In genomic region chr8:126863661-126864060, GRCm38 (mm10) we compare ENCODE assay signal across 4 mouse cellular contexts.
DNase-seq lines count a peak whose midpoint lies in the region; TF ChIP-seq lines count a peak whose summit lies in the region.
"Not testable (repeated sequence)": the region's sequence is repeated elsewhere in the genome, so short reads cannot be mapped to it uniquely, and the experiment has no call there.

No protein-coding gene starts in this region.

- H3K4me1 ChIP-seq in bone marrow macrophage, adult 2 months (ENCODE audit: control insufficient read depth, insufficient read depth, low read length), result peaks cover 60% of the 10 kb centered on the region
- H3K4me1 ChIP-seq in brown adipose tissue, adult 24 weeks (ENCODE audit: control insufficient read depth, insufficient read depth, insufficient read length, low read length), result not testable (repeated sequence)

- 23% methylated on average over 1 of the region's 1 CpGs for WGBS in macrophage (ENCODE audit: missing documents)

- not testable (repeated sequence) for TF ChIP-seq CTCF in bone marrow macrophage, adult 2 months (IDR thresholded peaks at IDR 0.05; ENCODE audit: low read depth, low read length)

- not testable (repeated sequence) for H3K79me2 ChIP-seq in macrophage (ENCODE audit: inconsistent target)

- H3K27ac ChIP-seq in bone marrow macrophage, adult 2 months (ENCODE audit: insufficient read depth, low read depth, low read length), result peak overlapping the region; percentile 75
- H3K27ac ChIP-seq in brown adipose tissue, adult 24 weeks (replicated peaks; ENCODE audit: low read depth, low read length), result 0 out of 2 replicates have a peak overlapping the region, but pooled peaks have one; percentile 12
- peak overlapping the region; percentile 100 for H3K27ac ChIP-seq in macrophage

- H3K36me3 ChIP-seq in macrophage (ENCODE audit: inconsistent target), result not testable (repeated sequence)

- not testable (repeated sequence) for TF ChIP-seq POLR2A in bone marrow macrophage, adult 2 months (IDR thresholded peaks at IDR 0.05; ENCODE audit: borderline replicate concordance, low read depth, low read length)

- DNase-seq in heart, adult 11 months, result peak; percentile 96

- H3K4me3 ChIP-seq in bone marrow macrophage, adult 2 months (ENCODE audit: insufficient read depth, low read length); brown adipose tissue, adult 24 weeks (ENCODE audit: insufficient read depth, low read depth, low read length); macrophage (ENCODE audit: inconsistent target): not testable (repeated sequence)

Comparison
In these comparisons a context has a peak if more than half of its experiments do, and no peak if none do; other contexts are left out.
1. H3K27ac ChIP-seq: peak in every context shown above with its lines; median percentile 100 in macrophage; 75 in bone marrow macrophage, adult 2 months; 12 in brown adipose tissue, adult 24 weeks.